Mouse (Mus musculus) retina, adult 2 months (tissue): ENCODE data around the gene Galnt7.

Source experiments
- DNase-seq: peaks from one replicate; pipeline ENCODE4 v3.0.0-alpha.2; 2012; ENCODE audit warnings: low read depth, low spot score

The Galnt7 gene

DNA sequence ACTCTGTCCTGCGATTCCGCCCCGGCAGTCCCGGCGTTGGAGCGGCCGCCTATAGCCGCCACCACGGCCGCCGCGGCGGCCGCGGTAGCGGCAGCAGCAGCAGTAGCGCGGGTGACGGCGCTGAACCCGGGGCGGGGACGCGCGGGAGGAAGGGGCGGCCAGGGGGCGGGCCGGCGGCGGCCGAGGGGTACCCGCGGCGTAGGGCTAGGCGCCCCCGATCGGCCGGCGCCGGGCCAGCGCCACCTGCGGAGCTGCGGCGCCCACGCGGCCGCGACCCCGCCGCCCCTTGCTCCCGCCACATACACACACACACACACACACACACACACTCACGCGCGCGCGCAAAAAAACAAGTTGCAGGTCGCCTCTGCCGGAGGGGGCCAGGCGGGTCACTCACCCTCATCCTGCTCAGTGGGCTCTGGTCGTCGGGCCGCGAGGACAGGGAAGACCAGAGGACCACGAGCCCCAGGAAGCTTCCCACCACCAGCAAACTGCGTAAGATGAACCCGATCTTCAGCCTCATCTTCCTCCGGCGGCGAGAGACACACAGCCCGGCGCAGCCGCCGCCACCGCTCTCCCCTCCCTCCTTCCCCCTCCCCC lies at the start of gene Galnt7:
Gene Galnt7 (minus strand): TSS at position 577 of the 600 bp plus-strand sequence.
- no peak for DNase-seq

- no peak for DNase-seq
Measured at GRCm38 (mm10) chr8:57688633-57689032, 35.8 kb upstream of the Galnt7 start.

DNA sequence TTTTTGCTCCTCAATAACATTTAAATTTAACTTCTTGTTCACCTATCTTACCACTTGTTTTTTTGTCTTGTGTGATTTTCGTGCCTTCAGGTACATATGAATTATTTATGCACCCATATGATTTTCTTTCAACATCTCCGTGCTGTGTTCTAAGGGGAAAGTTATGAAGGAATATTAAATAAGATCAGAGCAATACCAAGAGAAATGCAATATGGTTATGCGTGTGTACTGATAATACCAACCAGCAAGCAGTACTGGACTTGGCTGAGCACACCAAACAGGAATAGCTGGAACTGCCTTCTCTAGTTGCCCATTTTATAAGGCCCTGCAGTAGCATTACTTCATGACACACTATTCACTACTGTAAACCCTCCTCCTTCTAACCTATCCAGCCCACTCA lies 33.0 kb upstream of the Galnt7 start:
- DNase-seq: no peak

GRCm38 (mm10) chr8:57680044-57680443 lies 27.2 kb upstream of the Galnt7 start:
- no peak for DNase-seq

- DNase-seq: no peak
Measured at GRCm38 (mm10) chr8:57664121-57664520, 11.3 kb upstream of the Galnt7 start.

GRCm38 (mm10) chr8:57660019-57660418 lies 7.2 kb upstream of the Galnt7 start:
- no peak for DNase-seq

DNA sequence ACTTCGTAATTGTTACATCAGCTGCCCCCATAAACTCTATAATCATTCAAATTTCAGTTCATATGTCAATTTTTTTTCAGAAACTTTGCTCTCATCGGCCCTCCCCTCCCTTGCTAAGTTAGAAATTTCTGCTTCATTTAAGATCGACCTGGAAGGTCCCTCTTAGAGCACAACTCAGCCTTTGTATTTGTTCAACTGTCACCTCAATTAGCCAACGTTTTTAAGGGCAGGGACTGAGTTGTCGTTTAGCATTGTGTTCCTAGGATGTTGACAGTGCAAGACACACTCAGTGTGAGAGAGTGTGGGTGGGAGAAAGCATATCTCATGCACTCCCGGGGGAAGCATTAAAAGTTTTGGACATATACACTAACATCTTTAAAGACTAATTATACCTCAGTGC lies 3.6 kb upstream of the Galnt7 start:
- DNase-seq: no peak

- DNase-seq: no peak
Measured at GRCm38 (mm10) chr8:57654146-57654545, 1.3 kb upstream of the Galnt7 start.

DNA sequence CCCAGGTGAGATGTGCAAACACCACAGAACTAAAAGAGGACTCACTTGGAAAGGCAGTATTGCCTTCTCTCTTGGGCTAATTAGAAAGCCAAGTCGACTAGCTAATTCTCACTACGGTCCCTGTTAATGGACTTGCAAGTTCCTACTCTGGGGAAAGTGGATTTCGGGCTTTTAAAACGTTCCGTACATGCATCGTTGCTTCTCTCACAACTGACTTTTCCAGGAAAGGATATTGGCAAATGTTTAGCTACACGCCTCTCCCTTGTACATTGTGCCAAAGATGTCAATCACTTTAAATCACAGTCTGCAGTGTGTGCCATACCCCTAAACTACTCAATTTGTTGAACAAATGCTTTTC lies 915 bp upstream of the Galnt7 start:
- DNase-seq: no peak

- DNase-seq: no peak
Measured at GRCm38 (mm10) chr8:57653056-57653767, 380 bp upstream of the Galnt7 start.

DNA sequence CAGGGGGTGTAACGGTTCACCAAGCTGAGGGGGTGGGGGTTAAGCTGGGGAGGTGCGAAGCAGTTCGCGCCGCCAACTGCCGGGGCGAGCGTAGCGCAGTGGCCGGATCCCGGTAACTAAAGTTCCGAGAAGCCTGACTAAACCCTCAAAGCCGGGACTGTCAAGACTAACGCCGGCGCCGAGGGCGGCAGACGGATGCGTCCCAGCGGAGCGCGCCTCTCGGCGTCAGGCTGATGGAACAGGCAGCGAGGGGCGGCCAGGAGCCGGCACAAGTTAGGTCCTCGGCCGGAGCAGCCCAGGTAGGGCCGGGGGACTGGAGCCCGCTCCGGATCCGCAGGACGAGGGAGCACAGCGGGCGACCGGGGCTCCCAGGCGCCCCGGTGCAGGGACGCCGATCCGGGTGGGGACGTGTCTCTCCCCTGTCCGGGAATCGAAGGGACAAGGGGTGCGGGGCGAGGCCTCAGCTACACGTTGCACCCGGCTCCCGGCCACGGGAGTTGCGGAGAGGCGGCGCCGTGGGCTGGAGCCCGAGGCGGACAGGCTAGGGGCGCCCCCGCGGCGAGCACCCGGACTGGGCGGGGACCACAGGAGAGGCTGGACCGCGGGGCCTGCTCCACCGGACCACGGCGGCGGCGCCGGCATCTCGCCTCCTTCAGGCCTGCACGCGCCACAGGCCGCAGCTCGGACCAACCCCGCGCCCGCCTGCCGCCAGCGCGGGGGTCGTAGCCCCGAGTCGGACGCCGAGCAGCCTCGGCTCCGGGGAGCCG lies 960 bp downstream of the Galnt7 start:
- no peak for DNase-seq

- DNase-seq: no peak
Measured at GRCm38 (mm10) chr8:57651357-57651688, 1.5 kb downstream of the Galnt7 start.

DNA sequence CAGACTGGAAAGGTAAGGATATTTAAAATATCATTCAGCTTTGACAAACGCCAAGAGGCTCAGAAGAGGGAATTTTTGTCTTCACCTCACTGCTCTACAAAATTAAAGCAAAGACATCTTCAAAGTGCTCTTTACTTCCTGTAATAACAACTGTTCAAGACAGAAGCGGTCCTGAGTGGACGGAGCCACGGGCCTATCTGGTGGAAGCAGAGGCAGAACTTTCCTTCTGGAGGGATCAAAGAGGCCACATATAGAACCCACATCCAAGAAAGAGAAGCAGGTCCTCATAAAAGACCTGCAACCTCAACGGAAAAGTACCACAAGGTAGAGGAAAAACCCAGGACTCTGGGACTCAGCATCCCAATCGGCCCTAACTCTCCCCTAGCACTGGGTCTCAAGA lies 2.6 kb downstream of the Galnt7 start:
- no peak for DNase-seq

DNA sequence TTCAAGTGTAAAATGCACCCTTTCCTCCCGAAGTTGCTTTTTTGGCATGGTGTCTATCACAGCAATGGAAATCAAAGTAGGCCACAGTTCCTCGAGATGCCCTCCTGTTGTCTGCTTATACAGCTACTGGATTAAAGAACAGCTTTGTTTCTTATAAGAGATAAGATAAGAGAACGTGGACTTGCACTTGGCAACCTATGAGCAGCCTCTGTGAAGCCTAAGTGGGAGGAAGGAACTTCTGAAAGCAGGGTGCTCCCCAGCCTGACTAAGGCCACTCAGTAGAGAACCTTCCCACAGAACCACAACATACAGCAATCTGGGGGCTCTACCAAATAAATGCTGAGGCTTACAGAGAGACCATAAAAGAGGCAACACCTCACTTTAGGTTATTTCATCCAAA lies 5.3 kb downstream of the Galnt7 start:
- no peak for DNase-seq

GRCm38 (mm10) chr8:57644281-57644680 lies 8.6 kb downstream of the Galnt7 start:
- no peak for DNase-seq

DNA sequence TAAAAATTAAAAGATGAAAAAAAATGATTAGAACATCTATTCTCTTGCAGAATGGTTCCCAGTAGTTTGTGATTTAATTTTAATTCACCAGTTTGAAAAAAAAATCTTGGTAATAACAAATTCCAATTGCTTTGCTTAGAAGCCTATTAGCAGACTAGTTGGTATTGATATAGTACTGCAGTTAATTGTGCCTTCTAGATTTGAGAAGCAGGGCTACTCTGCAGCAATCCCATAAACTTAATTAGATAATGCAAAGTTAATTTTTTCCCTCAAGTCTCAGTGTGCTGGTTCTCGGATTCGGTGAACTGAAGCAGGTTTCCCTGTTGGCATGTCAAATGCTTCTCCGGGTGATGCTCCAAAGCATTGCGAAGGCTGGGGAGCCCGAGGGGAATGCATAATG lies 10.1 kb downstream of the Galnt7 start:
- no peak for DNase-seq

GRCm38 (mm10) chr8:57638925-57639324 lies 13.9 kb downstream of the Galnt7 start:
- DNase-seq: no peak

GRCm38 (mm10) chr8:57637599-57638280 lies 15.1 kb downstream of the Galnt7 start:
- no peak for DNase-seq

DNA sequence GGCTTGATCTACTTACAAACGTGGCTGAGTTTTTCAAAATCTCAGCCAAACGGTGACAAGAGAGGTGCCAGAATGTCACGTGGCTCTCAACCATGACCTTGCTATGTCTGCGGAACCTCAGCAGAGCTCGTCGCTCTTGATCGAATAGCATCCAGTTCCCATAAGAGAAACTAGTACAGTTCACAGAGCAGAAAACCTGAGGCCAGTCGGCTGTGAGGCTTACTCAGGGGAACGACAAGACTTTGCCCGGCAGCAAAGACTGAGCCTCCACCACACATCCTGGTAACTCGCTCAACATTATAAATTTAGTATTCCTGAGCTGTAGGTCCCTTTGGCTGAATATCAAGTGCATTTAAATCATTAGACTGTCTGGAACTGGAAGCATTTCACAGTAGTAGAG lies 16.1 kb downstream of the Galnt7 start:
- no peak for DNase-seq

GRCm38 (mm10) chr8:57636281-57636680 lies 16.6 kb downstream of the Galnt7 start:
- DNase-seq: no peak

GRCm38 (mm10) chr8:57631780-57632179 lies 21.1 kb downstream of the Galnt7 start:
- DNase-seq: no peak

DNA sequence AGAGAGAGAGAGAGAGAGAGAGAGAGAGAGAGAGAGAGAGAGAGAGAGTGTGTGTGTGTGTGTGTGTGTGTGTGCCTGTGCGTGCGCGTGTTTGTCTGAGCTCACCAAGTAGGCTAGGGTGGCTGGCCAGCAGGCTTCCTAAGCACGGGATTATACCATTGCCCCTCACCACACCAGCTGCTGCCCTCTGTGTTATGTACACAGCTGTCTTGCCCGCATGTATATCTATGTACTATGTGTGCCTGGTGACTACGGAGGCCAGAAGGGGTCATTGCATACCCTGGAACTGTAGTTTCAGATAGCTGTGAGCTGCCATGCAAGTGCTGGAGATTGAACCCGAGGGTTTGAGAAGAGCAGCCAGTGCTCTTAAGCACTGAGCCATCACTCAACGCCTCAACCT lies 22.7 kb downstream of the Galnt7 start:
- no peak for DNase-seq
